Mouse (Mus musculus): ENCODE measurements at regions not wholly inside any gene's neighbourhood (a gene's known extent, or its start where the extent isn't known, plus 50 kb on each side); places are given as distances from the start of the nearest gene placed in this dataset.

DNA sequence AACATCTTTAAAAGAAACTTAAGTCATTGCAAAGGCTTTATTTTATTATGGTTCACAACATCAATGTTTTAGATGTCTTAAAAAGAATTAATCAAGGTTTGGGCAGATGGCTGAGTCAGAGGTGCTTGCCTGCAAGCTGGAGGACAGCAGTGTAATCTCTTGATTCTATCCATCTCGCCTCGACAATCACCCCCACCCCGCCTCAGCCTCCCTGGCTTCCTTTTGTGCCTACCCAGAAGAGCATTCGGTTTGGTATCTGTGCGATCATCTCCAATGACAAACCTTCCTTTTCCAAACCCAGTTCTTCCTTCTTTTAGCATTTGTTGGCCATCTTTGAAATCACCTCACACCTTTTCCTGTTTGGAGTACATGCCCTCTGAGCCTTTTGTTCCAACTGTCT is 246.2 kb upstream of the Far2 start:
- TF ChIP-seq UBTF (IDR thresholded peaks at IDR 0.05; ENCODE audit: borderline replicate concordance, insufficient read depth, low read depth, low read length), result no peak
- TF ChIP-seq MAZ (IDR thresholded peaks at IDR 0.05; ENCODE audit: low read depth, low read length), result no peak
- no peak for TF ChIP-seq MYC (IDR thresholded peaks at IDR 0.05; ENCODE audit: low read depth, low read length)
- TF ChIP-seq USF2 (IDR thresholded peaks at IDR 0.05; ENCODE audit: borderline replicate concordance in 1 of 2, insufficient read depth in 1 of 2, low read depth in 1 of 2, low read length in 2 of 2), result no peak
- no peak for TF ChIP-seq HCFC1 (IDR thresholded peaks at IDR 0.05; ENCODE audit: low read depth, low read length)
- TF ChIP-seq ETS1 (IDR thresholded peaks at IDR 0.05; ENCODE audit: low read depth, low read length), result no peak
- H3K27ac ChIP-seq (ENCODE audit: control insufficient read depth, low read depth, low read length), result no peak overlapping the region
- no peaks in the 10 kb centered on the region for H3K4me1 ChIP-seq (ENCODE audit: control insufficient read depth in 1 of 2, insufficient read depth in 2 of 2, low read length in 2 of 2)
- no peak for DNase-seq (ENCODE audit: low read depth, low spot score)
- no peak overlapping the region for H3K9ac ChIP-seq (ENCODE audit: control insufficient read depth, low read depth, low read length, poor library complexity, severe bottlenecking)
- no peak overlapping the region for H3K4me3 ChIP-seq (ENCODE audit: control insufficient read depth in 1 of 2, insufficient read depth in 1 of 2, low read depth in 2 of 2, low read length in 2 of 2)
- H3K27me3 ChIP-seq (ENCODE audit: control insufficient read depth in 1 of 2, insufficient read depth in 2 of 2, low read length in 2 of 2), result no peaks in the 10 kb centered on the region
- no peaks in the 10 kb centered on the region for H3K79me2 ChIP-seq (ENCODE audit: control insufficient read depth, insufficient read depth, low read length, poor library complexity)
- H3K36me3 ChIP-seq (ENCODE audit: control insufficient read depth in 1 of 2, insufficient read depth in 2 of 2, low read length in 2 of 2), result no peaks in the 10 kb centered on the region
- H3K9me3 ChIP-seq (replicated peaks; ENCODE audit: insufficient read depth, low read length), result no peaks in the 10 kb centered on the region

DNA sequence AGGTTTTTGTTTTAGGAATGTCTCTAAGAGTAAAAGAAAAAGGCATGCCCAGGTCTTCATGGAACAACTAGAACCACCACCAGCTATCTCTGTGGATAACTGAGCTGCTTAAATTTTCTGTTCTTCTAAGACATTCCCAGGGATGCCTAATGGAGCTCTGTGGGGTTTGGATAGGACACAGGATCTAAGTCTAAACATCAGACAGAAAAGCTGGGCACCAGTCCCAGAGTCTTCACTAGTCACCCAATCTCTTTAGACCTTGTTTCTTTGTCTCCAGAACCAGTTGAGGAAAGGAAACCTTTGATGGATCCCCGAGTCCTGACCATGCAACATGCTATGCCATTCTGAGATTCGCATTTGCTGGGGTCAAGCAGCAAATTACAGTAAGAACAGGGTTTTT is 243.2 kb upstream of the Far2 start:
- no peak overlapping the region for H3K4me3 ChIP-seq (ENCODE audit: control insufficient read depth in 1 of 2, insufficient read depth in 1 of 2, low read depth in 2 of 2, low read length in 2 of 2)
- no peaks in the 10 kb centered on the region for H3K27me3 ChIP-seq (ENCODE audit: control insufficient read depth in 1 of 2, insufficient read depth in 2 of 2, low read length in 2 of 2)
- H3K4me1 ChIP-seq (ENCODE audit: control insufficient read depth in 1 of 2, insufficient read depth in 2 of 2, low read length in 2 of 2), result no peaks in the 10 kb centered on the region
- H3K9ac ChIP-seq (ENCODE audit: control insufficient read depth, low read depth, low read length, poor library complexity, severe bottlenecking), result no peak overlapping the region
- DNase-seq (ENCODE audit: low read depth, low spot score), result no peak
- no peak for TF ChIP-seq JUND (IDR thresholded peaks at IDR 0.05; ENCODE audit: low read depth, low read length)
- no peak for TF ChIP-seq UBTF (IDR thresholded peaks at IDR 0.05; ENCODE audit: borderline replicate concordance, insufficient read depth, low read depth, low read length)
- no peak for TF ChIP-seq GATA1 (IDR thresholded peaks at IDR 0.05; ENCODE audit: low read depth, low read length)
- no peak for TF ChIP-seq MYC (IDR thresholded peaks at IDR 0.05; ENCODE audit: low read depth, low read length)
- TF ChIP-seq RCOR1 (IDR thresholded peaks at IDR 0.05; ENCODE audit: low read depth, low read length), result no peak
- TF ChIP-seq E2F4 (IDR thresholded peaks at IDR 0.05; ENCODE audit: borderline replicate concordance, low read depth, low read length), result no peak
- no peak for TF ChIP-seq RAD21 (IDR thresholded peaks at IDR 0.05; ENCODE audit: low read depth, low read length)
- no peak for TF ChIP-seq USF2 (IDR thresholded peaks at IDR 0.05; ENCODE audit: borderline replicate concordance in 1 of 2, insufficient read depth in 1 of 2, low read depth in 1 of 2, low read length in 2 of 2)
- TF ChIP-seq POLR2AphosphoS5 (IDR thresholded peaks at IDR 0.05; ENCODE audit: borderline replicate concordance, low read depth, low read length), result no peak
- TF ChIP-seq MAX (IDR thresholded peaks at IDR 0.05; ENCODE audit: low read length), result no peak
- no peak for TF ChIP-seq CHD2 (IDR thresholded peaks at IDR 0.05; ENCODE audit: low read length)
- no peak for TF ChIP-seq MXI1 (IDR thresholded peaks at IDR 0.05; ENCODE audit: low read depth, low read length)
- TF ChIP-seq TAL1 (IDR thresholded peaks at IDR 0.05; ENCODE audit: low read length), result no peak
- TF ChIP-seq GABPA (IDR thresholded peaks at IDR 0.05; ENCODE audit: low read depth, low read length), result no peak
- H3K27ac ChIP-seq (ENCODE audit: control insufficient read depth, low read depth, low read length), result no peak overlapping the region
- no peaks in the 10 kb centered on the region for H3K79me2 ChIP-seq (ENCODE audit: control insufficient read depth, insufficient read depth, low read length, poor library complexity)
- H3K36me3 ChIP-seq (ENCODE audit: control insufficient read depth in 1 of 2, insufficient read depth in 2 of 2, low read length in 2 of 2), result no peaks in the 10 kb centered on the region
- H3K9me3 ChIP-seq (replicated peaks; ENCODE audit: insufficient read depth, low read length), result no peaks in the 10 kb centered on the region
